Mouse (Mus musculus): ENCODE measurements at regions not wholly inside any gene's neighbourhood (a gene's known extent, or its start where the extent isn't known, plus 50 kb on each side); places are given as distances from the start of the nearest gene placed in this dataset.

DNA sequence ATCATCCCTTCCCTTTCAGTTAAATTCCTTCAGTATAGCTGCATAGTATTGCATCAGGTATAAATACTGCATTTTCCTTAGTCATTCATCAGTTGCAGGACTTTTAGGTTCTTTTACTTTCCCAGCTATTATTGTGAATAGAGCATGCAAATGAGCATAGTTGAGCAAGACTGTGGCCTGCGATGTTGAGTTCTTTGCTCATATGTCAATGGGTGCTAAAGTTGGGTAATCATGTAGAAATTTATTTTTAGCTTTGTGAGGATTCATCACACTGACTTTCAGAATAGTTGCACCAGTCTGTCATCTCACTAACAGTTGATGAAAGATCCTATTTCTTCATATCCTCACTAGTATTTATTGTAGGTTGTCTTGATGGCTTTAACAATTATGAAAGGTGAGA is 380.3 kb upstream of the Arrdc3 start:
- DNase-seq (ENCODE audit: low spot score) = no peak

DNA sequence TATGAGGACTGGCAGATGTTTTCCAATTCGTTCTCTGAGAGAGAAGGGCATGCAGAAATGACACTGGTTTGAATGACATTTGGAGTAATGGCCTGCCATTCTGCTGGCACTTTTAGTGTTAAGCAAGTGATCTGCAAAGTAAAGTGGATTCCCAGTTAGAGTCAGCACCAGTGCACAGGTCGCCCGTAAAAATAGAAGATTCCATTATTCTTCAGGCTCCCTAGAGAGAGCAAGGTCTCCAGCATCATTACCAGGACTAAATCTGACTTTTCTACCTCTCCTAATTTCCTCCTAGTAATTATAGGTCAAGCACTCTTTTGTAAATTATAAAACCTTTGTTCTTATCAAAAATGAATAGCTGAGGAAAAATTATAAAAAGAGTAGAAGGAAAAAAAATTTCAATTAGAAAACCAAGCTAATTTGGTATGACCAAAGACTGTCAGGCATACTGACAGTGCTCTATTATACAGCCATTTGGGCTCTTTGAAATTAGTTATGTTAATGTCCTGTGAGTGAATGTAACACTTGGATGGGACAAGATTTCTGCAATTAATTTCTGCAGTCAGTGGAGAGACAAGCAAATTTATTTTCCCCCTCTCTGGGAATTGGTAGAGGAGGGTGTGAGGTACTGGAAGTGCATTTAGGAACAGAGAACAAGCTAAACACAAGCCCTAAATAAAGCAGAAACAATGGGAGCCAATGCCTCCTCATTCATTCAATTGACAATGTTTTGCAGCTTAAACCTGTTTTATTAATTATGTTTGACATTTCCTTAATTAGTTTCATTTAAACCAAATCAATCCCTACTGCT is 368.8 kb upstream of the Arrdc3 start:
- DNase-seq (ENCODE audit: low spot score) = no peak

DNA sequence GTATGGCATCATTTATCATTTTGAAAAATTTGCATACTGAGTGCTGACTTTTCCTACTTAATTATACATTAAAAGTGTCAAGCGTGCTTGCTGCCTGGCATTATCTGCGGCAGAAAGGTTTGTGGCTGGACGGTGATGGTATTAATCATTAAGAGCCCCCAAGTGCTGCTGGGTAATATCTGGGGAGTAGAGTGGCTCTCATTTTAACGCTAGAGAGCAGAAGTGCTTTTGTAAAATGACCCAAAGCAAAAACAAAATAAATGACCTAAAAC is 368.3 kb upstream of the Arrdc3 start:
- DNase-seq (ENCODE audit: low spot score) = no peak

DNA sequence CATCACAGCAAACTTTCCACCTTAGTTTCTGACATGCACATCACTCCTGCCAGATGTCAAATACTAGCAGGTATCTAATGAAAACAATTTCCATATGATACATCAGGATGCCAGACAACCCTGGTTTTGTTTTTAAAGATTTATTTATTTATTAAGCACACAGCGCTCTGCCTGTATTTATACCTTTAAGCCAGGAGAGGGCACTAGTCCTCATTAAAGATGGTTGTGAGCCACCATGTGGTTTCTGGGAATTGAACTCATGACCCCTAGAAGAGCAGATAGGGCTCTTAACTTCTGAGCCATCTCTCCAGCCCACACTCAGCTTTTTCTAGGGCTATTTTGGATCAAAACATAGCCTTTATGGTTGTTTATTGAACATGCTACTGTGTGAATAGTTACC is 364.3 kb upstream of the Arrdc3 start:
- DNase-seq (ENCODE audit: low spot score) = no peak

DNA sequence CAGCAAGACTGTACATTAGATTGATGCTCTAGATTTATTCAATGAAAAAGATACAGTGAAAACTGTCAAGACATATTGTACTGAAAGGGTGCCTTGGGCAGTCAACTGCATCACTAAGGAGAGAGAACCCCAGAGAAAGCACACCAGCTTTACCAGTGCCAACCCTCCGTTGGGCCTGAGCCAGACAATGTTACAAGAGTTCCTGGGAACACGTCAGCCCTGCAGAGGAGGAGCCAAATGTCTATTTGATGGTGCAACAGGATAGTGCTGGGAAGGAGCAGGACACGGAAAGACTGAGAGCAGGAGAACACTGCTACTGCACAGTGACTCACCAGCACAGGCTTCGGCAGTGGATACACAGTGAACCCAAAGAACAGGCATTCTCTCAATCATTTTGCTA is 363.4 kb upstream of the Arrdc3 start:
- no peak for DNase-seq (ENCODE audit: low spot score)

DNA sequence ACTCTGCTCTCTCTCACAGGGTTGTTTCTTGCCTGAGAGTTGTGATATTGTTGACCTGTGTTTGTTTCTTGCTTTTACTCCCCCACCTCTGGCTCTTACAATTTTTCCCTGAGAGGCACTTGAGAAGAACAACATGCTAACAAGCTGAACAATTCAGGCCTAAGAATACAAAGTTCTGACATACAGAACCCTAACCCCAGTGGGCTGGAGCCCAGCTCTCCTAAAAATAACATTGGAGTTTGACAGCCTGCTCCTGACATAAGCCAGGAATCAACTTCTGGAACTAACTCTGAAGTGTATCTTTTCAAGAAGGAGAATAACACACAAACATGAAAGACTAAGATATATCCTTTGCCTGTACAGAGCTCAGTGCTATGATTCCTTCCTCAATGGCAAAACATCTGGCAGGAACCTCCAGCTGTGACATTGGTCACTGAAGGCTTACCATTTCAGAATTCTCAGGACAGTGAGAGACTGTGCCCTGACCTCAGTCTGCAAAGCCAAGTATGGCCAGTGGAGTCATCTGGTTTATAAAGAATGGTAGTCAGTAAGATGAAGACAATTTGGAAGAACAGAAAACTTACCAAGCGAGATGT is 347.3 kb upstream of the Arrdc3 start:
- peak; percentile 11 for DNase-seq (ENCODE audit: low spot score)

DNA sequence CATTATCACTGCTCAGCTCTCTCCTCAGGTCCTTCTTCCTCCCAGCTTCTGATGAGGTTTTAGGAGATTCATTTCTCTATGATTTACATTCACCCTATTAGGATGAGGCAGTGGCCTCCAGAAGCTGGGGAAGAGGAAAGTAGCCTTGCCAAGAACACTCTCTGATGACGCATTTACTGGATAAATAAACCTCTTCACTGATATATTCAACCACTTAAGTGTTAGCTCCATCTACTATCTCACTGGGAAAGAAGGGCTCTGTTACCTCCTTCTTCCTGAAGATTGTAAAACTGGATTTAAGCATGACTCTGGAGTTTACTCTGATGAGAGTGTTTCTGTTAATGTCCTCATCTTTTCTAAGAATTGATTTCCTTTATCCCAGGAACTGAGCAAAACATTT is 338.2 kb upstream of the Arrdc3 start:
- DNase-seq (ENCODE audit: low spot score) = no peak

DNA sequence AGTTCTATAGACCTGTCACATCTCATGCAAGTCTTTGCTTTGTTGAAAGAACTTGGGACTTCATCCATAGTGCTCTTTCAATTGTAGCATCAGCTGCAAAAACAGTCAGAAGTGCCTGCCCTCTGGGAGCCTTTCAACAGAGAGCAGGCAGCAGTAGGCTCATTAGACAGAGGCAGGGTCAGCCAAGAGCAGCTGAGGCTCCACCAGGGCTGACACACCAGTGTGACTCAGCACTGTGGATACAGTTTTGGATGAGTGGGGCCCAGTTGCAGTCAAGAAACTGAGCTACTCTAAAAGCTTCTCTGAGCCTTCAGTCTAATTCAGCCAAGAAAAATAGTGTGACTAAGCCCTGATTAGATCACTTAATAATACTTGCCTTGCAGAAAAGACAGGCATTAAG is 326.0 kb upstream of the Arrdc3 start:
- DNase-seq (ENCODE audit: low spot score) = no peak

Data from ovary, postnatal 14 days (tissue).